Mouse (Mus musculus) T-cell, adult 2 months (primary cell): ENCODE data around the gene Arid1b.

Experiments
- DNase-seq: peaks from one replicate; pipeline ENCODE4 v3.0.0; 2022; ENCODE audit warnings: low spot score

Gene Arid1b

DNA sequence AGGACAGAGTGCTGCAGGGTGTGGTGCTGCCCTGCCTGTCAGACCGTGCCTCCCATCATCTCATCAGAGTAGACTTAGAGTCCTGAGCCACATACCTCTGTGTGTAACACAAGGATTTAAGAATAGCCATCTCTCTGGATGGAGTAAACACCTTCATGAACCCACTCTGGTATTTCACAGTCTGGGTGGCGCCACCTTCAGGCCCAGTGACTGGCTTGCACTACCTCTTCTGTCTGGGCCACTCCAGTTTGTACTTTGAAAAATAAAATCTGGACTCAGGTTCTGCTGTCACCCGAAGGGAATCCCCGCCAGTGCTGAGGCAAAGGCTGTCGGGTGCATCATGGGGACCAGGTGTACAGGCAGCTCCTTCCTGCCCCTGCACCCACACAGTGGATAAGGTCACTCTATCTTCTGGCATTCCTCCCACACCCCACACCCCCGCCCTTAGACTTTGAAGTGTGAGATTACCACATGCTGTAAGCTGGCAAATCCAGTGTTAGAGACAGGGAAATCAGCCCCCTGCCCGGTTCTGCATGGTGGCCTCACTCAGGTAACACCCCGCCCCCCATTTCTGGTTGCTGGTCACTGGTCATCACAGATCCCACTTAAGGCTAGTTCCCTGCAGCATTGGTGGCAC, 327.6 kb downstream of the Arid1b start:
- DNase-seq, result no peak

- DNase-seq, result no peak
These were observed 328.5 kb downstream of the Arid1b start for GRCm38 (mm10) chr17:5322594-5322993.

DNA sequence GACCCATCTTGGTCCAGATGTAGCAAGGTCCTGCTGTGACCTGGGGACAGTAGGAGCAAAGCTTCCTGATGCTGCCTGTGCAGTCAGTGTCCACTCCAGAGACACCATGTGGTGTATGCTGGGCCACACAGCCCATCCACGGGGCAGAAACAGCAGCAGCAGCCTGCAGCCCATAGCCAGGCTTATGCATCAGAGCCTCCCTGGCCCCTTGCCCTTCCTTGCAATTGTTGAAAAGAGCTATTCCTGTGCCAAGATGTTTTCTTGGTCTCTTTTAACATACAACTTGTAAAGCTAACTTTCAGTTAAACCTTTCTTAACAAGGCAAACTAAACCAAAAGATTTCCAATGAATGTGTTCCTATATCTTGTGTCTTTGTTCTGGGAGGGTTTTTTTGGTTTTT, 329.6 kb downstream of the Arid1b start:
- no peak for DNase-seq

- no peak for DNase-seq
These were observed 330.2 kb downstream of the Arid1b start for GRCm38 (mm10) chr17:5324236-5324876.

DNA sequence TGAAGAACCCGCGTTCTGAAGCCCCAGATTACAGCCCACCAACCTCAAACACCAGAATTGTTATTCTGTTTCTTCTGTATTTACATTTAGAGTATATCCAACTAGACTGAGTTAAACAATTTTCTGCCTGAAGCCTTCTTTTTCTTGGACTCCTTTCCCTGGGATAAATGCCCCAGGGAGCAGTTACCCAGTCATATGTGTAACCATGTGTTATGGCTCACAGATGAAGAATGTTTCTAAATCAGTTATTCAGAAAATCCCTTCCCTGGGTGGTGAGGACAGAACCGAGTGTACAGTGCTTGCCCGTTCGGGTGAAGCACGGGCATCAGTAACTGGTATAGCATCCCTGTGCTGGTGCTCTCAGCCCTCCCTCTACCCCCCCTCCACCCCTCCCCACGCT, 332.6 kb downstream of the Arid1b start:
- DNase-seq, result no peak

GRCm38 (mm10) chr17:5327480-5328180, 333.5 kb downstream of the Arid1b start:
- DNase-seq, result no peak

GRCm38 (mm10) chr17:5329478-5329877, 335.3 kb downstream of the Arid1b start:
- no peak for DNase-seq

DNA sequence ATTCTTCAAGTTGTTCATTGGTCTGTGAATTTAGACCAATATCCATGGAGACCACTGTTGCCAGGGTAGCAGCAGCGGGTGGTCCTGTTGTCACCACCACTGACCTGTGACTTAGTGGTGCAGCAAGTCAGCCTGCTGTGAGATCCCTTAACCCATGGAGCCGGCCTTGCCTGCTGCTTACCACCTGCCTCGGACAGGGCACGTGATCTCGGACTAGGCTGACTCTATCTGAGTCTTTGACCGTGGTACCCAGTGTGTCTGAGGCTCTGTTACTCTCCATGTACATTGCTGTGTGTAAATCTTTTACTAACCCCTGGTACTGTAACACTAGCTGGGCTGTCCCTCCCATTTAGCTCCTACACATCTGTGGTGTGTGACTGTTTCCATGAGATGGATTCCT, 335.9 kb downstream of the Arid1b start:
- no peak for DNase-seq

GRCm38 (mm10) chr17:5330644-5331043, 336.5 kb downstream of the Arid1b start:
- no peak for DNase-seq

- DNase-seq, result no peak
These were observed 337.3 kb downstream of the Arid1b start for GRCm38 (mm10) chr17:5331387-5331786.

- DNase-seq, result no peak
These were observed 340.4 kb downstream of the Arid1b start for GRCm38 (mm10) chr17:5334567-5334966.

DNA sequence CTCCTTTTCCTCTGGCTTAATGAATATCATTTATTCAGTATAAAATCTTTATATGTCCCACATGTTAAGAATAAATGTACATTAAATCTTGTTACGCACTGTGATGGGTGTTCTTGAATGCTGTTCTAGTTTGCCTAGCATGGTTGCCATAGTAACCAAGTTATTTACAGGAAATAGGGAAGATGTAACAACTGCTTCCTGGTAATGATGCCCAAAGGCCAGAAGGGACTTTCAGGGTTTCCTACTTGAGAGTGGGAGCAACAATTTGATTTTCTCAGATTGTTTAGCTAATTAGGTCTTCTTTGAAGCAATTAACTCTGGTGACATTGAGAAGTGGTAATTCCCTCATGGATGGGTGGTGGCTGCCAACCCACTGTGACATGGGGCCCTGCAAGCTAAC, 350.3 kb downstream of the Arid1b start:
- no peak for DNase-seq

DNA sequence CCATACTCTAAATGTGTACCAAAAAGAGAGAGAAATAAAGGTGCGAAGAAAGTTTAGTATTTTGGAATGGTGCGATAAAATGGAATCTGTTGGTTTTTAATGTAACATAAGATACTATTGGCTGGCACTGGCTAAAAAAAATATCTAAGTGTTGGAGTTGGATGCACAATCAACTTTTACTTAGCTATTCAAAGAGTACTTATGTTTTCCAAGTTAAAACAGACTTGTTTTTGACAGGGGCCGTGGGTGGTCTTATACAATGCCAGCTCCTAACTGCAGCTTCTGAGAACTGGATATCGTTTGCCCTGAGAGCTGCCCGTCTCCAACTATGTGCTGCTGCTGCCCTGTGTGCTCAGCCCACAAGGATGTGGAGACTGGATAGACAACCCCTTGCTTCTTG, 351.7 kb downstream of the Arid1b start:
- no peak for DNase-seq

GRCm38 (mm10) chr17:5352901-5353300, 358.8 kb downstream of the Arid1b start:
- DNase-seq, result no peak

DNA sequence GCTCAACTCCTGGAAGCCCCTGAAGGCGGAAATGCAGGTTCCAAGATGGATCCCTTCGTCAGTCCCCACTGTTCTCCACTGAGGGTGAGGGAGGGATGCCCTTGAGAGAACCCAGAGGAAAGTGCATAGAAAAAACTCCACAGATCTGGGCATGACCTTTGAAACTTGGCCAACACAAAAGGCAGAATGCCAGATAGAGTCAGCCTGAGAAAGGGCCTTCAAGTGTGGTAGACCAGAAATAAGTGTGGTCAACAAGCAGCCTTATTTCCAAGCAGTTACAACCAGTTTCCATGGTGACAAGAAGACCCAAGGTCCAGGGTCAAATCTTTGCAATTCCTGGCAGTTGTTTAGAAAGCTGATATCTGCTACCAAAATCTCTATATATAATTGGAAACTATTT, 366.6 kb downstream of the Arid1b start:
- DNase-seq, result no peak

GRCm38 (mm10) chr17:5365992-5366398, 371.9 kb downstream of the Arid1b start:
- no peak for DNase-seq

DNA sequence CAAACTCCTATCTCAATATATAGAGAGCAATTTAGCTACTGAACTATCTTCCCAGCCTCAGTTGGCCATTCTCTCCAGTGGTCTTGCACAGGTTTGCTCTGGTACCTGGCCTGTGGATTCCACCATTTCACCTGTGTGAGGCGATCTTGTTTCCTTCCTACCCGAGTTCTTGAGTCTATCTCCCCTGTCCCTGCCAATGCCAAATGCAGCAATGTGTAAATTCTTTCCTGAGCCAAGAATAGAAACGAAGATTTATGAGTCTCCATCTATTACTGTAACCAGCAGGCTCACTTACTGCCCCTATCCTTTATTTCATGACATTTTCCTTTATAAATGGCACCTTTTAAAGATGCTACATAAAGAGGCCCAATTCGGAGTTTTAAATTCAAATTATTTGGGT, 376.9 kb downstream of the Arid1b start:
- no peak for DNase-seq

GRCm38 (mm10) chr17:5371521-5371920, 377.4 kb downstream of the Arid1b start:
- no peak for DNase-seq

DNA sequence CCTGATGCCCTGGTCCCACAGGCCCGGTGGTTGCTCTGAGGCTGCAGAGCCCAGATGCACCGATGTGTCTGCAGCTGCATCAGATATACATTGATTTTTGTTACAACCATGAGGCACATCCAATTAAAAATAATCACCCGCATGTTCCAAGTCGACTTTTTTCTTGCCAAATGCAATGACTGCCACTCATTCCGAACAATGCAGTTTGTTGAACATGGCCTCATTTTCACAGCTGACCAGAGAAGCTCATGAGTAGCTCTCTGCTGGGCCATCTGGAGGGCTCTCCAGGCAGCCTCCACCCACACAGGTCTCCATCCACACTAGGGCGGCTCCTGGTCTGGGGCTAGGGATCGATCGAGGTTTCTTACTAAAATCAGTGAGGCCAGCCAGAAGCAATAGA, 378.8 kb downstream of the Arid1b start:
- DNase-seq, result no peak

DNA sequence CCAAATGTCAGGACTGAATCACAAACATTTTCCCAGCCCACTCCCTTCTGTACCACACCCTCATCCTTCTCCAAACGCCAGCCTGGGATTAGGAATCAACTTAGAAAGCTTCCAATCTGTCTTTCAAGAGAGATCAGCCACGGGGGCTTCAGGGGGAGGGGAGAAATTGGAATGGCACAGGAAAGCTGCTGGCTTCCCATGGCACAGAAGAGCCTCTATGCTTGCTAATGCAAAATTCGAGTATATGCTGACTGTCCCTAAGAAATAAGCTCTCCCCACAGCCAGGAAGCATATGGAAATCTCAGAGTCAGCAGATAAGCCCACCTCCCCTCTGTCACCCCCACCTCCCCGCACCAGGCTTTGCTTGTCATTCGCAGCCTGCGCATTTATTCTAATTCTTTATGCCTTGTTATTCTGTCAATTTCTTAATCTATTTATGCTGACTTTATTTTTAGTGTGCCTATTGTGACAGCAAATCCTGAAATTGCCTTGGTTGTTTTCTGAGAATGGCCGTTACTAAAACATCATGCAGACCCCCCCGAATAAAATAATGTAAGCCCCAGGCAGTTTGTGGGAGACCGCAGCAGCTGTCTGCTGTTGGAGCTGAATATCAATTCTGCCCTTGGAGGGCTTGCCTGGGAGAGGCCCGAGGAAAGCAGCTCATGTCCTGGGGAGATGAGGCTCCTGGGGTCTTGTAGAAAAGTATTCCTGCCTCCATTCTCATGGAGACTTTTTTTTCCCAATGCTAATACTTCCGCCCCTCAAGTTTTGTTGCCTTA, 383.2 kb downstream of the Arid1b start:
- DNase-seq, result no peak

- no peak for DNase-seq
These were observed 383.8 kb downstream of the Arid1b start for GRCm38 (mm10) chr17:5377930-5378310.

DNA sequence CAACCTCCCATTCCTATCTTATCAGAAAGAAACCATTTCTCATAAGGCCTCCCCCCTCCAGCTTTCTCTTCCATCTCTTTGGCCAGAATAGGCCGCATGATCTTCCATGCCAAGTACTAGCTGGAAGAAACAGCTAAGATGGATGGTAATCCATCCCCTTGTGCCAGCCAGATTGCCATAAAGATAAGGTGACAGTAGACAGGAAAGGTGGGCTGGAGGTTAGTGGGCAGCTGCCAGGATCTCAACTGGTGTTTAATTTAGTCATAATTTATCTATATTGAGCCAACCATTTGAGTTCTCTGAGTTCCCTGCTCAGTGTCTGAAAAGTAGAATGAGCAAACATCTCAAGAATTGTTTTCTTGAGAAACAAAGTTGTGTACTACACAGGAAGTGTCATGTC, 391.6 kb downstream of the Arid1b start:
- DNase-seq, result no peak
